Mouse (Mus musculus) ES-E14 (cell line): ENCODE results near the gene Pofut2. TPM values are rescaled to one million over a fixed set of nuclear protein-coding genes. Genes with fewer than 3 reads are reported as not detected.

ENCODE experiments used
- DNase-seq: peaks from one replicate; pipeline ENCODE4 v3.0.0-alpha.2; 2013; ENCODE audit warnings: low read depth, low spot score
- H3K27ac ChIP-seq: 2 replicates; pipeline ENCODE4 v1.5.1; 2012; ENCODE audit warnings: low read depth, mild to moderate bottlenecking, low read length, moderate library complexity, mixed read lengths; ENCODE audit not compliant: poor library complexity, insufficient read depth, severe bottlenecking
- H3K36me3 ChIP-seq: 2 replicates; pipeline ENCODE4 v1.6.1; 2012; ENCODE audit warnings: mild to moderate bottlenecking, low read length, moderate library complexity, mixed read lengths; ENCODE audit not compliant: control insufficient read depth, poor library complexity, insufficient read depth, severe bottlenecking
- H3K4me1 ChIP-seq, 2 experiments: fragments of 150-350 bp in 1 of 2; sonication (generic) in 1 of 2; 2 replicates each; pipeline ENCODE4 v1.6.1; 2012; ENCODE audit warnings: low read length in 2 of 2, mild to moderate bottlenecking in 1 of 2, mixed read lengths in 1 of 2; ENCODE audit not compliant: control insufficient read depth in 2 of 2, insufficient read depth in 2 of 2, poor library complexity in 1 of 2
- H3K4me3 ChIP-seq, 2 experiments: fragments of 150-350 bp in 1 of 2; sonication (generic) in 1 of 2; 2 replicates each; pipeline ENCODE4 v1.5.1; 2012; ENCODE audit warnings: low read length in 2 of 2, low read depth in 1 of 2, mild to moderate bottlenecking in 1 of 2, mixed read lengths in 1 of 2; ENCODE audit not compliant: insufficient read depth in 1 of 2, poor library complexity in 1 of 2, severe bottlenecking in 1 of 2
- H3K9ac ChIP-seq: 2 replicates; pipeline ENCODE4 v1.6.1; 2012; ENCODE audit warnings: low read depth, mild to moderate bottlenecking, low read length, mixed read lengths; ENCODE audit not compliant: poor library complexity, insufficient read depth, severe bottlenecking
- H3K9me3 ChIP-seq: fragments of 150-350 bp; sonication (generic); 2 replicates; pipeline ENCODE4 v1.6.1; 2012; ENCODE audit warnings: low read depth, mild to moderate bottlenecking, low read length; ENCODE audit not compliant: control insufficient read depth, insufficient read depth
- CHD2 ChIP-seq: IDR thresholded peaks from 2 replicates; pipeline ENCODE4 v1.6.1; 2014; ENCODE audit warnings: mild to moderate bottlenecking, low read depth, low read length, inconsistent platforms
- HCFC1 ChIP-seq: IDR thresholded peaks from 2 replicates; pipeline ENCODE4 v1.6.1; 2012; ENCODE audit warnings: low read length, inconsistent platforms, borderline replicate concordance; ENCODE audit not compliant: insufficient read depth
- MAFK ChIP-seq: IDR thresholded peaks from 2 replicates; pipeline ENCODE4 v1.6.1; 2014; ENCODE audit warnings: mild to moderate bottlenecking, low read depth, low read length, inconsistent platforms; ENCODE audit not compliant: insufficient read depth
- ZC3H11A ChIP-seq: IDR thresholded peaks from 2 replicates; pipeline ENCODE4 v1.6.1; 2012; ENCODE audit warnings: low read depth, mild to moderate bottlenecking, inconsistent platforms, low read length, borderline replicate concordance
- ZNF384 ChIP-seq: IDR thresholded peaks from 2 replicates; pipeline ENCODE4 v1.6.1; 2012; ENCODE audit warnings: low read depth, low read length, inconsistent platforms
- in situ Hi-C, 2 experiments: fragments of 600-800 bp; cut with MboI; formaldehyde crosslinking; loops; one replicate each; pipeline ENCODE4 v1.15.1; 2025; ENCODE audit warnings: low sequenced_read_pairs in 2 of 2, inconsistent platforms in 1 of 2; ENCODE audit not compliant: unreplicated experiment in 2 of 2
- total RNA-seq: library from RNA; depleted of rRNA; stranded (reverse); fragments of 300-350 nt; gene quantifications from 2 replicates; pipeline ENCODE4 v1.2.3, GENCODE M21; 2012; rRNA removed

Pofut2 gene
- total RNA-seq, 1 experiment, result 67.6 TPM

DNA sequence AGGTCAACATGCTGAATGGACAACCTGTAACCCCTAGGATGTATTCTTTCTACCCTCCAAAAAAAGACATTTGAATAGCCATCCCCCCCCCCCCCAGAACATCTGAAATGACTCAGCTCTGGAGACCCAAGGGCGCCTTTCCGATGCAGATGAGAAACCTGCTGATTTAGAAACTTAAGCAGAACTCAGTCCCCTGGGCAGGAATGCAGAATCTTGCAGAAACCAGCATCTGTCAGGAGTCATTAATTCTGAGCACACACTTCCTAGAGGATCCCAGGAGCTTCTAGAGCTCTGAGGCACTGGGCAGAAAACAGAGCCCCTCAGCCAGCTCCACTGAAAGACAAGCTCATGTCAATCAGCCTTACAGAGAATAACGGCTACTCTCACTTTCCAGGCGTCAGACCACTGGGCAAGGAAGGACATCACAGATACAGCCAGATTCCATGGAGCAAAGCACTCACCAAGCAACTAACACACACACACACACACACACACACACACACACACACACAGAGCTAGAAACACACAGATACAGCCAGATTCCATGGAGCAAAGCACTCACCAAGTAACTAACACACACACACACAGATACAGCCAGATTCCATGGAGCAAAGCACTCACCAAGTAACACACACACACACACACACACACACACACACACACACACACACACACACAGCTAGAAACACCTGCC lies 46.0 kb downstream of the Pofut2 start:
- Histone ChIP-seq H3K9ac (no peak overlapping the region), H3K9me3 (no peaks in the 10 kb centered on the region), H3K36me3 (no peaks in the 10 kb centered on the region; the same call in 1 of the 2 replicates), H3K4me3 (no peak overlapping the region), H3K4me1 (peaks cover 0 to 6% of the 10 kb centered on the region in 2 experiments; a peak in 2 of 4 replicates), H3K27ac (no peak overlapping the region)
- no peak for DNase-seq
- in situ Hi-C loops, result no loop called here
- TF ChIP-seq HCFC1, result no peak
- TF ChIP-seq MAFK, result no peak
- no peak for TF ChIP-seq CHD2
- TF ChIP-seq ZC3H11A, result no peak
- no peak for TF ChIP-seq ZNF384

DNA sequence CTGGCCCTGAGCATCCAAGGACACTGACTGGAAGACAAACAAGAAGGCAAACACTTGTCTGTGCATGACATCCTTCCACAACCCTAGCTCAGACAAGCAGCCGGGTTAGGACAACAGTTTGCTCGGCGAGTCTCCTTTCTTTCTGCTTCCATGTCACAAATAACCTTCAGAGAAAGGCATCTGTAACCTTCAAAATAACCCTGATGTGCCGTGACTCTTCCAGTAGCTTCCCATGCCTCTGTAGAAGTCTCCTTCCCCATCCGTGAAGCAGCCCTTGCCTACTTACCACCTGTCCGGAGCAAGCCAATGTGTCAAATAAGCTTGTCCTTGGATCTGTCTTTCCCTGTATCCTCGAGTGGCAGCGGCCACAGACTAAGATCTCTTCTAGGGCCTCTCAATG lies 46.7 kb downstream of the Pofut2 start:
- H3K4me3 ChIP-seq, result no peak overlapping the region
- no peaks in the 10 kb centered on the region for H3K9me3 ChIP-seq
- no peak overlapping the region for H3K9ac ChIP-seq
- no peak for DNase-seq
- in situ Hi-C loops, result no loop called here
- peaks cover 0 to 5% of the 10 kb centered on the region in 2 experiments; a peak in 2 of 4 replicates for H3K4me1 ChIP-seq
- TF ChIP-seq ZC3H11A, result no peak
- TF ChIP-seq ZNF384, result no peak
- no peak for TF ChIP-seq MAFK
- TF ChIP-seq CHD2, result no peak
- TF ChIP-seq HCFC1, result no peak
- peaks cover 1% of the 10 kb centered on the region; the same call in 1 of the 2 replicates for H3K36me3 ChIP-seq
- no peak overlapping the region for H3K27ac ChIP-seq

DNA sequence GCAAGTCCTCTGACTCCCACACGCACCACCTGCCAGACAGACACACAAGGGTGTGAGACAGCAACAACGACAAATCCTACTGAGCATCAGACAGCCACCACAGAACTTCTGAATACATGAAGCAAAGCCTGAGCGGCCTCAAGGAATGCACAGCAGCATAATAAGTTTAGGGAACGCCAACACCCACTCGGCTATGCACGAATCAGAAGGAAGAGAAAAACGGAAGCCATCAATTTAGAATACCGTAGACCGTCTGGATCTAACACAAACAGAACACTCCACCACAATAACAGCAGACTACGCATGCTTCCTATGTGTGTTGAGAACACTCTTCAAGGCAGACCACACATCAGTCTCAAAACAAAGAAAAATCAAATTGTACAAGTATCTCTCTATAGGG lies 50.0 kb downstream of the Pofut2 start:
- no peak for DNase-seq
- Histone ChIP-seq H3K36me3 (peaks cover 1% of the 10 kb centered on the region; the same call in 1 of the 2 replicates), H3K4me3 (no peak overlapping the region), H3K27ac (no peak overlapping the region), H3K4me1 (0 out of 4 replicates have a peak, but pooled peaks cover 0 to 2% of the 10 kb centered on the region in 2 experiments), H3K9ac (no peak overlapping the region), H3K9me3 (no peaks in the 10 kb centered on the region)
- TF ChIP-seq MAFK, result no peak
- TF ChIP-seq ZNF384, result no peak
- no peak for TF ChIP-seq HCFC1
- no peak for TF ChIP-seq ZC3H11A
- no peak for TF ChIP-seq CHD2
- in situ Hi-C loops, result no loop called here

DNA sequence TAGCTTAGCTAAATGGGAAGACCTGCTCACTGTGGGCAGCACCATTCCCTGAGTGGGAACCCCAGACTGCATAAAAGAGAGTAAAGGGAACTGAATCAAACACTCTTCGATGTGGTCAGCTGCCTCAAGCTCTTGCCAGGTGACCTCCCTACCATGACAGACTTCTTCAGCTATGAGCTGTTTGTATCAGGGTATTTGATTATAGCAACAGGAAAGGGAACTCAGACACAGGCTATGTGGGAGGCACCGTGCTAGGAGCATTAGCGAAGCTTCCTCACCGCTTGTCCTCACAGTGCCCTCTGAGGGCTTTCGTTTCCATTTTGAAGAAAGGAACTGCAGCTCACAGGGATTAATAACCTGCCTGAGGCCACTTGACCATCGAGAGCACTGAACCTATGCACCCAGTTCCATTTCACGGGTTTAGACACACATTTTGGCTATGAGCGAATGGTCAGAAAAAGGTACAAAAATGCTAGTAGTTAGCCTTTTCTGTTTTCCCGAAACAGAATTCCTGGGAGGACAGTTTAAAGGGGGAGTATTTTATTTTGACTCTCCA lies 55.8 kb downstream of the Pofut2 start:
- DNase-seq, result no peak
- Histone ChIP-seq H3K9ac (no peak overlapping the region), H3K36me3 (peaks cover 1% of the 10 kb centered on the region; the same call in 1 of the 2 replicates), H3K9me3 (no peaks in the 10 kb centered on the region), H3K4me3 (no peak overlapping the region), H3K27ac (no peak overlapping the region), H3K4me1 (no peaks in the 10 kb centered on the region)
- in situ Hi-C loops, result no loop called here
- TF ChIP-seq ZC3H11A (no peak), ZNF384 (no peak), MAFK (no peak), CHD2 (no peak), HCFC1 (no peak)

DNA sequence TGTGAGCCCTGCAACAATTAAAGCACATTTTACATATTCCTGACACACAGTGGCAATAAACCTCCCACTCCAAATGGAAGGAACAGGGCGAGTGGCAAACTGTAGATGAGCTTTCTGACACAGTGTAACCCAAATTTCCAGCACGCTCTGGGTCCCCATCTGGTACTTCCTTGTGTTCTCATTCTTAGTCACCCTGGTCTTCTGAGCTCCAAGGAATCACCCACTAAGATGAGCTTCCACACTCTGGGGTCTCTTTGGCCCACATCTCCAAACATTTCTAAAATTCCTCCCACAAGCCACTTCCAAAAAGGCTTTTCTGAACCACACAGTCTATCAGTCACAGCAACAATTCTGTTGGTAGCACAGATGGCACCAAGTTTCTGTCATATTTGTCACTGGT lies 56.7 kb downstream of the Pofut2 start:
- Histone ChIP-seq H3K9ac (no peak overlapping the region), H3K4me1 (no peaks in the 10 kb centered on the region), H3K4me3 (no peak overlapping the region), H3K36me3 (no peaks in the 10 kb centered on the region; the same call in 1 of the 2 replicates), H3K9me3 (no peaks in the 10 kb centered on the region), H3K27ac (no peak overlapping the region)
- DNase-seq, result no peak
- TF ChIP-seq ZC3H11A (no peak), CHD2 (no peak), MAFK (no peak), HCFC1 (no peak), ZNF384 (no peak)
- in situ Hi-C loops, result no loop called here

Other genes with a start within 250 kb of the Pofut2 start
- gene Slc19a1, start 227.0 kb upstream of the Pofut2 start, total RNA-seq, result 32.4 and 47.5 TPM in 2 replicates
- gene Col18a1, start 92.7 kb upstream of the Pofut2 start, total RNA-seq, result 414 and 791 TPM in 2 replicates
- 6.3 and 9.5 TPM in 2 replicates for gene Adarb1, start 159.1 kb downstream of the Pofut2 start, total RNA-seq